Mouse (Mus musculus): ENCODE data around the gene Utp6. TPM values are rescaled to one million over a fixed set of nuclear protein-coding genes. Genes with fewer than 3 reads are reported as not detected.

Gene Utp6
- total and polyA plus RNA-seq, 3 experiments: 78.8 to 148 (median 117) TPM

DNA sequence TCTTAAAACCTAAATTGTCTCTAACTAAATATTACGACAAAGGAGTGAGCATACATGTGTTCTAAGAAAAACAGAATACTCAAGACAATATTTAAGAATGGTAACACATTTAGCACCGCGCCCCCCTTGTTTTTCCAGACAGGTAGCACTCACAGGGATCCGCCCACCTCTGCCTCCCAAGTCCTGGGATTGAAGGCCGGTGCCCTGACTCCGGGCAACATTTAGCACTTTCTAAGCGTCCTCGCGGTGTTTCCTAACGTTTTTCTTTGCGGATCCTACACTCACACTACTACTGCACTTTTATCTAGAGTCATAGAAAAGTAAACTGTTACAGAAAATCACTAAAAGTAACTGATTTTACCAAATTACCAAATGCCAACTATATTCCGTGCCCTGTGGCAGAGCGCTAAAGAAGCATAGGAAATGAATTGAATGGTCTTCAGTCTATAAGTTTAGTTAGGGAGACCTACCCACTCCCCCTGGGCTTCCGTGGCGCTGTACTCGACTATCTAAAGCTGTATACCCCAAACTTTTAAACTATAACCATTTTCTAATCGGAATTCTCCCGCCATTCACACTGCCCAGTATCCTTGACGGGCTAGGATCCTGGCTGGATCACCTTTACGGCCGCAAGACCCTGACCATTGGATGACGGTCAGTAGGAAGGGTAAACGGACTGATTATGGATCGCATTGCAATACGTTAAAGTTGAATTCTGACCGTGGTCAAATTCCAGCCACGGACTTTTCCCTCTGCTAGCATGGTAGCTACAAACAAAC is 655 bp downstream of the Utp6 start:
- Histone ChIP-seq H3K4me3 (replicated peaks in 1 of 3; ENCODE audit: low read depth in 2 of 3, low read length in 2 of 3, poor library complexity in 1 of 3) (peak overlapping the region; percentile 81 to 97 (median 84)), H3K9ac (ENCODE audit: insufficient read depth, low read depth) (peak overlapping the region; percentile 88), H3K4me1 (ENCODE audit: control insufficient read depth in 1 of 2, insufficient read depth in 2 of 2) (peaks cover 0 to 29% of the 10 kb centered on the region in 2 experiments; a peak in 2 of 4 replicates), H3K27ac (ENCODE audit: insufficient read depth, low read depth) (peak overlapping the region; percentile 12; the same call in 1 of the 2 replicates), H3K27me3 (replicated peaks) (peaks cover 2% of the 10 kb centered on the region), H3K4me2 (ENCODE audit: insufficient read depth, low read depth, poor library complexity, severe bottlenecking) (peak overlapping the region; percentile 97), H3K36me3 (replicated peaks in 1 of 2; ENCODE audit: control insufficient read depth in 1 of 2, insufficient read depth in 1 of 2, low read length in 1 of 2) (peaks cover 25 to 39% of the 10 kb centered on the region in 2 experiments), H3K79me2 (replicated peaks; ENCODE audit: control insufficient read depth, extremely low read depth, insufficient read depth, poor library complexity, severe bottlenecking) (peaks cover 27% of the 10 kb centered on the region), H3K9me3 (replicated peaks; ENCODE audit: low read length) (no peaks in the 10 kb centered on the region)
- DNase-seq (ENCODE audit: extremely low read depth): peak; percentile 17
- dilution Hi-C loops (cut with MboI; ENCODE audit: extremely low pct_ligation_motif_present, extremely low pct_unique_long_range_greater_than_20kb, low sequenced_read_pairs) (no loop called here), in situ Hi-C loops (cut with MboI; ENCODE audit: low pct_ligation_motif_present, low pct_unique_long_range_greater_than_20kb, low sequenced_read_pairs) (no loop called here)
- TF ChIP-seq ZNF384 (IDR thresholded peaks at IDR 0.05; ENCODE audit: low read depth, low read length) (no peak), ZC3H11A (IDR thresholded peaks at IDR 0.05; ENCODE audit: low read depth, low read length) (no peak), UBTF (IDR thresholded peaks at IDR 0.05; ENCODE audit: low read depth, low read length) (no peak), RAD21 (IDR thresholded peaks at IDR 0.05; ENCODE audit: low read depth, low read length) (no peak), JUND (conservative IDR thresholded peaks at IDR 0.05; ENCODE audit: low read depth, low read length) (no peak), ELF1 (IDR thresholded peaks at IDR 0.05; ENCODE audit: low read depth, low read length) (no peak), POLR2AphosphoS2 (IDR thresholded peaks at IDR 0.05; ENCODE audit: low read depth, low read length) (no peak), MAX (IDR thresholded peaks at IDR 0.05; ENCODE audit: low read length) (0 out of 2 replicates have a peak, but pooled peaks have one; percentile 20), MEF2A (IDR thresholded peaks at IDR 0.05; ENCODE audit: borderline replicate concordance, low read depth, low read length) (0 out of 2 replicates have a peak, but pooled peaks have one; percentile 21), NELFE (IDR thresholded peaks at IDR 0.05; ENCODE audit: low read depth, low read length) (no peak), BHLHE40 (IDR thresholded peaks at IDR 0.05; ENCODE audit: low read depth, low read length) (no peak), KAT2A (IDR thresholded peaks at IDR 0.05; ENCODE audit: insufficient replicate concordance, low read length) (no peak)

DNA sequence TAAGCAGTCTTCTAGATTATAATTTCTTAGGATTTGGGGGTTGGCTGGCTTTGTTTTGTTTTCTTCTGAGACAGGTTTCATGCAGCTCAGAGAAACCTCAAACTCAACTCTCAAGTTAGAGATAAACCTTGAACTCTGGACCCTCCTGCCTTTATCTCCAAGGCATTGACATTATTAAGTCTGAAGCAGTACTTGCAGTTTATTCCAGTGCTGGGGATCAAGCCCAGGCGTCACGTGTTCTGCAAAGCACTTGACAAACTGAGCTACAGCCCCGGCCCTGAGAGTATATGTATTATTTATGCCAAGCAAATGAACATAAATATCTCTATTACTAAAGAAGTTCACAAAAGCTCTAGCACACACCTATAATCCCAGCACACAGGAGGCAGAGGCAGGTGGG is 14.9 kb downstream of the Utp6 start:
- Histone ChIP-seq H3K9ac (ENCODE audit: insufficient read depth, low read depth) (no peak overlapping the region), H3K9me3 (replicated peaks; ENCODE audit: low read length) (no peaks in the 10 kb centered on the region), H3K27me3 (replicated peaks) (no peaks in the 10 kb centered on the region), H3K27ac (ENCODE audit: insufficient read depth, low read depth) (no peak overlapping the region), H3K4me2 (ENCODE audit: insufficient read depth, low read depth, poor library complexity, severe bottlenecking) (no peak overlapping the region), H3K4me3 (replicated peaks in 1 of 3; ENCODE audit: low read depth in 2 of 3, low read length in 2 of 3, poor library complexity in 1 of 3) (no peak overlapping the region), H3K36me3 (replicated peaks in 1 of 2; ENCODE audit: control insufficient read depth in 1 of 2, insufficient read depth in 1 of 2, low read length in 1 of 2) (peaks cover 69 to 91% of the 10 kb centered on the region in 2 experiments), H3K4me1 (ENCODE audit: control insufficient read depth in 1 of 2, insufficient read depth in 2 of 2) (no peaks in the 10 kb centered on the region), H3K79me2 (replicated peaks; ENCODE audit: control insufficient read depth, extremely low read depth, insufficient read depth, poor library complexity, severe bottlenecking) (no peaks in the 10 kb centered on the region)
- no peak for DNase-seq (ENCODE audit: extremely low read depth)
- in situ Hi-C loops (cut with MboI; ENCODE audit: low pct_ligation_motif_present, low pct_unique_long_range_greater_than_20kb, low sequenced_read_pairs) (no loop called here), dilution Hi-C loops (cut with MboI; ENCODE audit: extremely low pct_ligation_motif_present, extremely low pct_unique_long_range_greater_than_20kb, low sequenced_read_pairs) (no loop called here)
- TF ChIP-seq ZNF384 (IDR thresholded peaks at IDR 0.05; ENCODE audit: low read depth, low read length) (no peak), POLR2A (IDR thresholded peaks at IDR 0.05; ENCODE audit: low read depth, low read length) (no peak), CHD1 (IDR thresholded peaks at IDR 0.05; ENCODE audit: low read depth, low read length) (no peak), SMC3 (IDR thresholded peaks at IDR 0.05; ENCODE audit: low read depth, low read length) (no peak), RAD21 (IDR thresholded peaks at IDR 0.05; ENCODE audit: low read depth, low read length) (no peak), BHLHE40 (IDR thresholded peaks at IDR 0.05; ENCODE audit: low read depth, low read length) (no peak), NELFE (IDR thresholded peaks at IDR 0.05; ENCODE audit: low read depth, low read length) (no peak), NRF1 (IDR thresholded peaks at IDR 0.05; ENCODE audit: low read depth, low read length) (no peak), ELF1 (IDR thresholded peaks at IDR 0.05; ENCODE audit: low read depth, low read length) (no peak), ZKSCAN1 (IDR thresholded peaks at IDR 0.05; ENCODE audit: borderline replicate concordance, low read depth, low read length) (no peak), ETS1 (conservative IDR thresholded peaks at IDR 0.05; ENCODE audit: low read depth, low read length) (no peak), CHD2 (IDR thresholded peaks at IDR 0.05; ENCODE audit: low read length) (no peak), IRF4 (IDR thresholded peaks at IDR 0.05; ENCODE audit: low read depth, low read length) (no peak), MEF2A (IDR thresholded peaks at IDR 0.05; ENCODE audit: borderline replicate concordance, low read depth, low read length) (no peak), HCFC1 (IDR thresholded peaks at IDR 0.05; ENCODE audit: low read depth, low read length) (no peak), RCOR1 (conservative IDR thresholded peaks at IDR 0.05; ENCODE audit: low read depth, low read length) (no peak), E2F4 (IDR thresholded peaks at IDR 0.05; ENCODE audit: insufficient replicate concordance, low read depth, low read length) (no peak), ZMIZ1 (IDR thresholded peaks at IDR 0.05; ENCODE audit: low read depth, low read length) (no peak), JUN (IDR thresholded peaks at IDR 0.05; ENCODE audit: insufficient read depth, low read depth, low read length) (no peak)
